Comparison of ENCODE assay signal across 8 mouse cellular contexts in the genomic region with DNA sequence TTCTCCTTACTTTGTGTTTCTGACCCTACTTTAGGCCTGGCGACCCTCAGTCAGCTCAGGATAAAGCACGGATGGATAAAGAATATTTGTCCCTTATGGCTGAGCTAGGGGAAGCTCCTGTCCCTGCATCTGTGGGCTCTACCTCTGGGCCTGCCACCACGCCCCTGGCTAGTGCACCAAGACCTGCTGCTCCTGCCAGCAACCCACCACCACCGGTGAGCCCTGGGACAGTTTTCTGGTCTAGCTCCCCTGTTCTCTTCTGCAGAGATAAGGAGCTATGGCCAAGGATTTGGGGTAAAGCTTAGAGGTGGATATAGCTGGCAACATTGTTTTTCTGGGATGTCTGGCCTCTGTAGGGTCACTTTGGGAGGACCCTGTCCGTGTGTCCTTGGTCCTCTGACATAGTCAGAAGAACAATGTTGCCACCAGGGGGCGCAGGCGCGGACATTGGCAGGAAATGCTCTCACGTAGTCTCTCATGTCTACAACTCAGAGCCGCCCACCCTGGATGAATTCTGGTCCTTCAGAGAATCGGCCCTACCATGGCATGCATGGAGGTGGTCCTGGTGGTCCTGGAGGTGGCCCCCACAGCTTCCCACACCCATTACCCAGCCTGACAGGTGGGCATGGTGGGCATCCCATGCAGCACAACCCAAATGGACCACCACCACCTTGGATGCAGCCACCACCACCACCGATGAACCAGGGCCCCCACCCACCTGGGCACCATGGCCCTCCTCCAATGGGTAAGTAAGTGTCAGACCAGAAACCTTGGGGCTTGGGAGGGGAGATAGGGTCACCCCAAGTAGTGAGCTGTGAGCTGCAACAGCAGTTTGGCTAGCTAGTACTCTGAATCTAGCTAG. TPM values are rescaled to one million over a fixed set of nuclear protein-coding genes. Genes with fewer than 3 reads are reported as not detected.
DNase-seq lines count a peak whose midpoint lies in the region; ATAC-seq and TF ChIP-seq lines count a peak whose summit lies in the region.

No protein-coding gene starts in this region.

- peak; percentile 80 for DNase-seq in 3T3-L1 (ENCODE audit: low read depth, low spot score)
- DNase-seq in adrenal gland, adult 2 months: peak; percentile 81
- DNase-seq in embryo, embryonic 9.5 days (ENCODE audit: extremely low spot score): peak; percentile 61
- peak; percentile 84 for DNase-seq in heart, embryonic 10.5 days (ENCODE audit: low spot score)
- DNase-seq in liver, embryonic 11.5 days (ENCODE audit: low spot score): peak; percentile 75
- peak; percentile 90 for DNase-seq in naive thymus-derived CD4-positive, alpha-beta T cell, adult 2 months (ENCODE audit: low read depth)

- TF ChIP-seq POLR2A in testis, adult 2 months (IDR thresholded peaks at IDR 0.05; ENCODE audit: control insufficient read depth, low read depth, low read length): no peak

- 58% methylated on average over 12 of the region's 12 CpGs for WGBS in heart, embryonic 10.5 days
- 68% methylated on average over 12 of the region's 12 CpGs for WGBS in kidney, embryonic 16.5 days
- 64% methylated on average over 12 of the region's 12 CpGs for WGBS in liver, embryonic 11.5 days

- no peak overlapping the region for H3K9ac ChIP-seq in kidney, embryonic 16.5 days (replicated peaks; ENCODE audit: low read length)
- H3K9ac ChIP-seq in liver, embryonic 11.5 days (ENCODE audit: low read depth, low read length): no peak overlapping the region

- no peak overlapping the region for H3K27ac ChIP-seq in heart, embryonic 10.5 days
- H3K27ac ChIP-seq in kidney, embryonic 16.5 days (ENCODE audit: low read length): no peak overlapping the region
- H3K27ac ChIP-seq in liver, embryonic 11.5 days (ENCODE audit: low read depth, low read length): no peak overlapping the region; the same call in 1 of the 2 replicates
- H3K27ac ChIP-seq in testis, adult 2 months (ENCODE audit: control insufficient read depth, insufficient read depth, low read depth, low read length): no peak overlapping the region

- peak; percentile 63; the same call in 1 of the 2 replicates for TF ChIP-seq CTCF in testis, adult 2 months (IDR thresholded peaks at IDR 0.05; ENCODE audit: control insufficient read depth, insufficient read depth, insufficient replicate concordance, low read depth, low read length)

- ATAC-seq in kidney, embryonic 16.5 days (ENCODE audit: low FRiP score, low TSS enrichment): peak; percentile 49
- ATAC-seq in liver, embryonic 11.5 days (replicated peaks; ENCODE audit: low FRiP score): peak; percentile 45

- H3K4me3 ChIP-seq in heart, embryonic 10.5 days: no peak overlapping the region
- H3K4me3 ChIP-seq in kidney, embryonic 16.5 days (ENCODE audit: low read length): no peak overlapping the region
- H3K4me3 ChIP-seq in liver, embryonic 11.5 days (ENCODE audit: low read depth, low read length): no peak overlapping the region
- H3K4me3 ChIP-seq in testis, adult 2 months (ENCODE audit: control insufficient read depth, low read depth, low read length): no peak overlapping the region

- H3K27me3 ChIP-seq in heart, embryonic 10.5 days (ENCODE audit: insufficient read depth, poor library complexity, severe bottlenecking): no peaks in the 10 kb centered on the region
- H3K27me3 ChIP-seq in kidney, embryonic 16.5 days (ENCODE audit: insufficient read depth, low read length): no peaks in the 10 kb centered on the region
- H3K27me3 ChIP-seq in liver, embryonic 11.5 days (replicated peaks; ENCODE audit: control insufficient read depth, insufficient read depth, low read length): no peaks in the 10 kb centered on the region
- no peaks in the 10 kb centered on the region for H3K27me3 ChIP-seq in testis, adult 2 months (ENCODE audit: control insufficient read depth, insufficient read depth, low read length)

- H3K4me1 ChIP-seq in heart, embryonic 10.5 days: 0 out of 2 replicates have a peak, but pooled peaks cover 6% of the 10 kb centered on the region
- no peaks in the 10 kb centered on the region for H3K4me1 ChIP-seq in kidney, embryonic 16.5 days (ENCODE audit: insufficient read depth, low read length)
- H3K4me1 ChIP-seq in liver, embryonic 11.5 days (replicated peaks; ENCODE audit: control insufficient read depth, insufficient read depth, low read length): no peaks in the 10 kb centered on the region; the same call in 1 of the 2 replicates
- peaks cover 2% of the 10 kb centered on the region; the same call in 1 of the 2 replicates for H3K4me1 ChIP-seq in testis, adult 2 months (ENCODE audit: control insufficient read depth, insufficient read depth, low read length)

- peaks cover 100% of the 10 kb centered on the region for H3K36me3 ChIP-seq in heart, embryonic 10.5 days
- peaks cover 87% of the 10 kb centered on the region for H3K36me3 ChIP-seq in kidney, embryonic 16.5 days (ENCODE audit: insufficient read depth, low read length)
- peaks cover 89% of the 10 kb centered on the region for H3K36me3 ChIP-seq in liver, embryonic 11.5 days (ENCODE audit: control insufficient read depth, insufficient read depth, low read length)
- H3K36me3 ChIP-seq in testis, adult 2 months (ENCODE audit: control insufficient read depth, insufficient read depth, low read length): peaks cover 13% of the 10 kb centered on the region

- H3K9me3 ChIP-seq in heart, embryonic 10.5 days: no peaks in the 10 kb centered on the region
- H3K9me3 ChIP-seq in kidney, embryonic 16.5 days (ENCODE audit: low read length): no peaks in the 10 kb centered on the region
- no peaks in the 10 kb centered on the region for H3K9me3 ChIP-seq in liver, embryonic 11.5 days (ENCODE audit: control insufficient read depth, low read length)

- H3K4me2 ChIP-seq in kidney, embryonic 16.5 days (replicated peaks; ENCODE audit: low read depth, low read length): no peak overlapping the region
- no peak overlapping the region for H3K4me2 ChIP-seq in liver, embryonic 11.5 days

RNA-seq across cellular contexts. Expression of gene Sf1, which starts 10.3 kb away (rescaled TPM):
- 100 to 1,000 TPM; 141 to 286 TPM for total RNA-seq in adrenal gland, adult 2 months (2021)
- polyA plus RNA-seq in adrenal gland, adult 2 months (2012; rRNA removed): 346 and 350 TPM in 2 replicates
- polyA plus RNA-seq in heart, embryonic 10.5 days (2016; fragmentation: Nextera tagmentation; extraction: Ambion mirVana): 129 and 146 TPM in 2 replicates
- polyA plus RNA-seq in kidney, embryonic 16.5 days (2015; fragmentation: Nextera tagmentation; extraction: Ambion mirVana): 132 and 150 TPM in 2 replicates
- 194 and 203 TPM in 2 replicates for polyA plus RNA-seq in liver, embryonic 11.5 days (2014; fragmentation: Nextera tagmentation; extraction: Ambion mirVana)
- polyA plus RNA-seq in testis, adult 2 months (2012; rRNA removed): 167 and 174 TPM in 2 replicates

RNA-seq across cellular contexts. Expression of gene Pygm, which starts 10.4 kb away (rescaled TPM):
- 10 to 100 TPM; 48.3 to 94.0 TPM for total RNA-seq in adrenal gland, adult 2 months (2021)
- polyA plus RNA-seq in adrenal gland, adult 2 months (2012; rRNA removed): 97.8 and 115 TPM in 2 replicates
- polyA plus RNA-seq in heart, embryonic 10.5 days (2016; fragmentation: Nextera tagmentation; extraction: Ambion mirVana): 103 and 214 TPM in 2 replicates
- polyA plus RNA-seq in kidney, embryonic 16.5 days (2015; fragmentation: Nextera tagmentation; extraction: Ambion mirVana): 36.2 and 38.3 TPM in 2 replicates
- 1.4 and 4.3 TPM in 2 replicates for polyA plus RNA-seq in liver, embryonic 11.5 days (2014; fragmentation: Nextera tagmentation; extraction: Ambion mirVana)
- polyA plus RNA-seq in testis, adult 2 months (2012; rRNA removed): 6.9 and 7.6 TPM in 2 replicates

RNA-seq across cellular contexts. Expression of gene Rasgrp2, which starts 25.4 kb away (rescaled TPM):
- 10 to 100 TPM; 31.4 to 37.0 TPM for total RNA-seq in adrenal gland, adult 2 months (2021)
- 79.6 and 84.5 TPM in 2 replicates for polyA plus RNA-seq in adrenal gland, adult 2 months (2012; rRNA removed)
- 59.9 and 61.6 TPM in 2 replicates for polyA plus RNA-seq in heart, embryonic 10.5 days (2016; fragmentation: Nextera tagmentation; extraction: Ambion mirVana)
- 105 and 121 TPM in 2 replicates for polyA plus RNA-seq in kidney, embryonic 16.5 days (2015; fragmentation: Nextera tagmentation; extraction: Ambion mirVana)
- 97.6 and 105 TPM in 2 replicates for polyA plus RNA-seq in liver, embryonic 11.5 days (2014; fragmentation: Nextera tagmentation; extraction: Ambion mirVana)
- 8.2 and 8.4 TPM in 2 replicates for polyA plus RNA-seq in testis, adult 2 months (2012; rRNA removed)

RNA-seq across cellular contexts. Expression of gene Map4k2, which starts 32.8 kb away (rescaled TPM):
- 10 to 100 TPM; 36.1 to 38.5 TPM for total RNA-seq in adrenal gland, adult 2 months (2021)
- polyA plus RNA-seq in adrenal gland, adult 2 months (2012; rRNA removed): 150 and 161 TPM in 2 replicates
- polyA plus RNA-seq in heart, embryonic 10.5 days (2016; fragmentation: Nextera tagmentation; extraction: Ambion mirVana): 12.5 and 15.0 TPM in 2 replicates
- polyA plus RNA-seq in kidney, embryonic 16.5 days (2015; fragmentation: Nextera tagmentation; extraction: Ambion mirVana): 25.9 and 28.7 TPM in 2 replicates
- 12.9 and 14.2 TPM in 2 replicates for polyA plus RNA-seq in liver, embryonic 11.5 days (2014; fragmentation: Nextera tagmentation; extraction: Ambion mirVana)
- 21.4 and 24.8 TPM in 2 replicates for polyA plus RNA-seq in testis, adult 2 months (2012; rRNA removed)

RNA-seq across cellular contexts. Expression of gene Men1, which starts 39.0 kb away (rescaled TPM):
- total RNA-seq in adrenal gland, adult 2 months (2021): 10 to 100 TPM; 54.6 to 54.8 TPM
- 71.1 and 71.2 TPM in 2 replicates for polyA plus RNA-seq in adrenal gland, adult 2 months (2012; rRNA removed)
- polyA plus RNA-seq in heart, embryonic 10.5 days (2016; fragmentation: Nextera tagmentation; extraction: Ambion mirVana): 67.2 and 80.8 TPM in 2 replicates
- polyA plus RNA-seq in kidney, embryonic 16.5 days (2015; fragmentation: Nextera tagmentation; extraction: Ambion mirVana): 93.0 and 96.2 TPM in 2 replicates
- 53.8 and 59.7 TPM in 2 replicates for polyA plus RNA-seq in liver, embryonic 11.5 days (2014; fragmentation: Nextera tagmentation; extraction: Ambion mirVana)
- polyA plus RNA-seq in testis, adult 2 months (2012; rRNA removed): 24.6 and 24.8 TPM in 2 replicates
